Mouse (Mus musculus) liver, embryonic 16.5 days (tissue): ENCODE data around the gene Usp22. TPM values are rescaled to one million over a fixed set of nuclear protein-coding genes. Genes with fewer than 3 reads are reported as not detected.
A peak's percentile ranks its signal among the peaks of the same experiment; 100 is the strongest.

ENCODE experiments used
- ATAC-seq: fragments of 200-750 bp; cut with Nextera tagmentation; 2 replicates; pipeline ENCODE4 v1.8.0; 2017; ENCODE audit warnings: low read depth, mild to moderate bottlenecking, moderate number of reproducible peaks, moderate library complexity
- H3K27ac ChIP-seq: fragments of 300-500 bp; sonication (generic); 2 replicates; pipeline ENCODE4 v1.5.1; 2014; ENCODE audit warnings: mild to moderate bottlenecking, low read length
- H3K27me3 ChIP-seq: fragments of 300-500 bp; sonication (generic); 2 replicates; pipeline ENCODE4 v1.6.1; 2014; ENCODE audit warnings: low read depth, low read length, mixed read lengths; ENCODE audit not compliant: control insufficient read depth, insufficient read depth
- H3K36me3 ChIP-seq: fragments of 300-500 bp; sonication (generic); 2 replicates; pipeline ENCODE4 v1.6.1; 2014; ENCODE audit warnings: mild to moderate bottlenecking; ENCODE audit not compliant: control insufficient read depth, insufficient read depth
- H3K4me1 ChIP-seq: fragments of 300-500 bp; sonication (generic); 2 replicates; pipeline ENCODE4 v1.6.1; 2014; ENCODE audit warnings: low read depth, low read length, mixed read lengths; ENCODE audit not compliant: control insufficient read depth
- H3K4me2 ChIP-seq: fragments of 300-500 bp; sonication (generic); 2 replicates; pipeline ENCODE4 v1.6.1; 2014; ENCODE audit warnings: low read depth, low read length, mixed read lengths
- H3K4me3 ChIP-seq: fragments of 300-500 bp; sonication (generic); 2 replicates; pipeline ENCODE4 v1.5.1; 2014; ENCODE audit warnings: low read depth, mild to moderate bottlenecking, low read length
- H3K9ac ChIP-seq: fragments of 300-500 bp; sonication (generic); 2 replicates; pipeline ENCODE4 v1.6.1; 2014; ENCODE audit warnings: low read depth, low read length
- H3K9me3 ChIP-seq: fragments of 300-500 bp; sonication (generic); replicated peaks from 2 replicates; pipeline ENCODE4 v1.6.1; 2016; ENCODE audit warnings: low read length; ENCODE audit not compliant: control insufficient read depth
- WGBS: fragments of 180-500 bp; shearing (Covaris S2); extraction: QIAGEN DNeasy Blood & Tissue Kit; methylation state at CpG from one replicate; pipeline ENCODE4 v1.1.7; 2014; ENCODE audit not compliant: insufficient replicate concordance; 5-methylcytosine and 5-hydroxymethylcytosine counted together
- polyA plus RNA-seq: library from polyadenylated mRNA; unstranded; fragments of >200 nt; fragmentation: Nextera tagmentation; extraction: Ambion mirVana; gene quantifications from 2 replicates; pipeline ENCODE4 v1.2.1, GENCODE M21; 2015

The Usp22 gene
- polyA plus RNA-seq = 17.5 and 19.5 TPM in 2 replicates

DNA sequence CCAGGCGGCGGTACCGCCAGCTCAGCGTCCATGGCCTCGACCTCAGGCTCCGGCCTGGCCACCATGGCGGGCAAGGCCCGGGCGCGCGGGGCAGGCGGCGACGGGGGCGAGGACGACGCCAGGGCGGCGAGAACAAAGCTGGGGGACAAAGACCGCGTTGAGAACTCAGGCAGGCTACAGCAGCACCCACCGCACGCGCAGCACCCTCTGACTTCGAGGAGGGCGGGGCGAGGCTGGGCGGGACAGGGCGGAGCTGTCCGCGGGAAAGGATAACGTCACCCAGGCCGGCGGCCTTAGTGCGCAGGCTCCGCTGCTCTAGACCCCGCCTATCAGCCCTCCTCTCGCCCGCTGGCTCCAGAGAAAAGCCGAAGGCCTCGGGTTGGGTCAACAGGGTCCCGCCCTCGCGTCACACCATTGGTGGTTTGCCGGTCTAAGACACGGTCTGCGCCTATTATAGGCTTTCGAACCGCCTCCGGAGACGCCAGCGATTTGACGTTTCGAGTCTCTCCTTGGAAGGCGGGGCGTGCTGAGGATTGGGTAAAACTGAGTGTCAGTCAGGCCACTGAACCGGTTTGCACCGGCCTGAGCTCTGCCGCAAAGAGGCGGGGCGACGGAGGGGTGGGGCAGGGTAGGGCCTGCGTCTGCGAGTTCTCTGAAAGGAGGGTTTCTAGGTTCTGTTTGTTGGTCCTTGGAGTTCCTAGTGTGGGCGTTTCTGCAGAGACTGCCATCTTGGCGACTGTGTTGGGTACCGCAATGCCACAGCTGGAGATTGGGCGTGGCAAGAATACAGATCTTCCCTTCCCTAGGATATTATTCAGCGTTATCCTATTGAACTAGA is at the start of gene Usp22:
Gene Usp22 (minus strand): TSS at position 235 of the 838 bp plus-strand sequence.
- peak within 1 kb of the TSS; percentile 99 for H3K4me2 ChIP-seq
- no peaks in the 10 kb centered on the region for H3K36me3 ChIP-seq
- peaks cover 19% of the 10 kb centered on the region for H3K4me1 ChIP-seq
- H3K27ac ChIP-seq = peak within 1 kb of the TSS; percentile 85
- no peaks in the 10 kb centered on the region for H3K9me3 ChIP-seq
- H3K27me3 ChIP-seq = no peaks in the 10 kb centered on the region
- H3K9ac ChIP-seq = peak within 1 kb of the TSS; percentile 96
- under 1% methylated on average over 69 of the region's 69 CpGs for WGBS
- ATAC-seq = peak; percentile 94
- H3K4me3 ChIP-seq = peak within 1 kb of the TSS; percentile 83

GRCm38 (mm10) chr11:61224234-61224744 is 49.4 kb upstream of the Usp22 start:
- no peaks in the 10 kb centered on the region for H3K36me3 ChIP-seq
- H3K4me3 ChIP-seq = no peak overlapping the region
- WGBS = 57% methylated on average over 6 of the region's 6 CpGs
- no peak overlapping the region for H3K27ac ChIP-seq
- H3K4me1 ChIP-seq = no peaks in the 10 kb centered on the region; the same call in 1 of the 2 replicates
- no peak overlapping the region for H3K9ac ChIP-seq
- no peak for ATAC-seq
- H3K4me2 ChIP-seq = no peak overlapping the region
- H3K9me3 ChIP-seq = no peaks in the 10 kb centered on the region
- H3K27me3 ChIP-seq = no peaks in the 10 kb centered on the region

GRCm38 (mm10) chr11:61222971-61223745 is 48.3 kb upstream of the Usp22 start:
- ATAC-seq = peak; percentile 69
- Histone ChIP-seq H3K4me2 (no peak overlapping the region), H3K4me1 (no peaks in the 10 kb centered on the region; the same call in 1 of the 2 replicates), H3K4me3 (no peak overlapping the region), H3K27ac (no peak overlapping the region), H3K9ac (no peak overlapping the region), H3K36me3 (no peaks in the 10 kb centered on the region), H3K27me3 (no peaks in the 10 kb centered on the region), H3K9me3 (no peaks in the 10 kb centered on the region)
- 62% methylated on average over 9 of the region's 9 CpGs for WGBS

DNA sequence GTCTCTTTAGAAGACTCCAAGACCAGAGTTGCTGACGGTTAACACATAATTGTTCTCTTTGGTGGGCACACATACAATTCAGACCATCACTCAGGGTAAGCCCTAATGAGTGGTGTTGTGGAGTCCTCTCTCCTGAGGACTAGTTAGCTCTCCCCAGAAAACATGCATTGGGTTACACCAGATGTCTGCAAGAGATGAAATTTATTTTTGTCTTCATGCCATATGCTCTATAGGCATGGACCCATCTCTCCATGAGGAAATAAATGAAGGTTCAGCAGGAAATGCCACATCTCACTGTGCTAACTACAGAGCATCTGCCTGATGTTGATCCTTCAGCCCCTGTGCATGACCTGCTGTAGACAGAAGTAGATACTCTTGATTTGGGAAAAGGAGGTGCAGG is 47.2 kb upstream of the Usp22 start:
- Histone ChIP-seq H3K27ac (no peak overlapping the region), H3K9ac (no peak overlapping the region), H3K27me3 (no peaks in the 10 kb centered on the region), H3K36me3 (no peaks in the 10 kb centered on the region), H3K4me1 (no peaks in the 10 kb centered on the region; the same call in 1 of the 2 replicates), H3K4me3 (no peak overlapping the region), H3K4me2 (no peak overlapping the region), H3K9me3 (no peaks in the 10 kb centered on the region)
- 71% methylated on average over 1 of the region's 1 CpGs for WGBS
- no peak for ATAC-seq

DNA sequence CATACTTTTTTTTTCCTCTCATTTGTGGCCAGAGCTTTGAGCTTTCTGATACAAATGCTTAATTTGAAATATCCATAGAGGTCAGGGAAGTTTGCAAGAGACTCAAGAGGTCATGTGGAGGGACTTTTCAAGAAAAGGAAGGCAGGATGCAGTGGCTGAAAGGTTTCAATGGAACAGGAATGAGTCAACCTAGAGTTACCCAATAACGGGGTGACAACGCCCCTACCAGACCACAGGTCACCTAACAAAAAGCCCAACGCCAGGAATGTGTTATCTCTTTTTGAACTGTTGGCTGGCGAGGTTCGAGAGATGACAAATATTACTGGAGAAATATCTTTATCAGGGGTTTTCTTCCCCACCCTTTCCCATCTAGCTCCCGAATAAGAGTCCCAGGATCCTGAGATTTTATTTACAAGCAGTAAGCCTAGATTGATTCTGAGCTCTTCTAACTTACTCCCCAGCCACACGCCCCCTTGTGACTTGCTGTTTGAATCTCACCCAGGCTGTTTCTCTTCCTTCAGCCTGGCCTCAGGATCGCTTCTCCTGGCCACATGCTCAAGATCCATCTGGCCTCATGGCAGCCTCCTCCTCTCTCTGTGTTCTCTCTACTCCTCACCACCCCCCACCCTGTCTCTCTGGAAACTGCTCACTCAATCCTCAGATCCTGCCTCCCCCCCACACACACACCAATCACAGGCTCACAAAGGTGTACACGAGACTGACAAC is 45.5 kb upstream of the Usp22 start:
- no peak for ATAC-seq

GRCm38 (mm10) chr11:61215936-61216335 is 41.1 kb upstream of the Usp22 start:
- Histone ChIP-seq H3K9ac (no peak overlapping the region), H3K27me3 (peaks cover 7% of the 10 kb centered on the region), H3K36me3 (no peaks in the 10 kb centered on the region), H3K9me3 (no peaks in the 10 kb centered on the region), H3K27ac (no peak overlapping the region), H3K4me2 (no peak overlapping the region), H3K4me1 (no peaks in the 10 kb centered on the region), H3K4me3 (no peak overlapping the region)
- no peak for ATAC-seq
- WGBS = 71% methylated on average over 3 of the region's 3 CpGs

More for the DNA sequence above, 45.5 kb upstream of the Usp22 start:
- H3K27me3 ChIP-seq = no peaks in the 10 kb centered on the region
- H3K36me3 ChIP-seq = no peaks in the 10 kb centered on the region
- WGBS = 30% methylated on average over 9 of the region's 9 CpGs
- H3K9me3 ChIP-seq = no peaks in the 10 kb centered on the region
- no peak overlapping the region for H3K27ac ChIP-seq
- H3K4me2 ChIP-seq = no peak overlapping the region
- no peaks in the 10 kb centered on the region; the same call in 1 of the 2 replicates for H3K4me1 ChIP-seq
- no peak overlapping the region for H3K4me3 ChIP-seq
- H3K9ac ChIP-seq = no peak overlapping the region

GRCm38 (mm10) chr11:61212102-61212501 is 37.2 kb upstream of the Usp22 start:
- H3K4me1 ChIP-seq = no peaks in the 10 kb centered on the region
- H3K27ac ChIP-seq = no peak overlapping the region
- H3K36me3 ChIP-seq = no peaks in the 10 kb centered on the region
- 35% methylated on average over 20 of the region's 20 CpGs for WGBS
- H3K4me3 ChIP-seq = no peak overlapping the region
- H3K9ac ChIP-seq = no peak overlapping the region
- no peak for ATAC-seq
- no peaks in the 10 kb centered on the region for H3K9me3 ChIP-seq
- no peak overlapping the region for H3K4me2 ChIP-seq
- peaks cover 7% of the 10 kb centered on the region for H3K27me3 ChIP-seq

DNA sequence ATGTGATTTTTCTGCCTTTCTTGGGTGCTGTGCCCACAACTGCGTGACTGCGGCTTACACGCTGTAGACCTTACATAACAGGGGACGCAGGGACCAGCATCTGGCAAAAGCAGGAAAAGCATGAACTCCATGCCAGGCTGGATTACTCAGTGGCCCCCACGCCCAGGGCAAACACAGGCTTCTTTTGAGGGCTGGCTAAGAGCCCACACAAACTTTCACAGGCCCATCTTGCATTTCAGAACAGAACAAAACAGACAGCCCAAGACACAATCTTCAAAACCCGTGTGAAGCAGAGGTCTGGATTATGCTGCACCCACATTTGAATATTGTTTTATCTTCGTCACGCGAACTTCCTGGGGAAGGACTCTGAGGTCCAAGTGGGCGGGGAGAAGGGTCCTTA is 33.5 kb upstream of the Usp22 start:
- no peak overlapping the region for H3K27ac ChIP-seq
- 43% methylated on average over 10 of the region's 10 CpGs for WGBS
- no peak overlapping the region for H3K9ac ChIP-seq
- H3K4me2 ChIP-seq = no peak overlapping the region
- no peaks in the 10 kb centered on the region for H3K36me3 ChIP-seq
- H3K4me3 ChIP-seq = no peak overlapping the region
- H3K9me3 ChIP-seq = no peaks in the 10 kb centered on the region
- peaks cover 7% of the 10 kb centered on the region for H3K27me3 ChIP-seq
- no peak for ATAC-seq
- no peaks in the 10 kb centered on the region for H3K4me1 ChIP-seq
